Mouse (Mus musculus) inflammation-experienced regulatory T-cells, adult 16 weeks (primary cell): Measurements from ENCODE around the gene Clock. TPM values are rescaled to one million over a fixed set of nuclear protein-coding genes. Genes with fewer than 3 reads are reported as not detected.

ENCODE experiments used
- polyA plus RNA-seq: library from polyadenylated mRNA; unstranded; fragments of 100-300 nt; shearing (Covaris generic); gene quantifications from one replicate; pipeline ENCODE4 v1.2.1, GENCODE M21; 2017

Gene Clock
- 21.4 TPM for polyA plus RNA-seq

DNA sequence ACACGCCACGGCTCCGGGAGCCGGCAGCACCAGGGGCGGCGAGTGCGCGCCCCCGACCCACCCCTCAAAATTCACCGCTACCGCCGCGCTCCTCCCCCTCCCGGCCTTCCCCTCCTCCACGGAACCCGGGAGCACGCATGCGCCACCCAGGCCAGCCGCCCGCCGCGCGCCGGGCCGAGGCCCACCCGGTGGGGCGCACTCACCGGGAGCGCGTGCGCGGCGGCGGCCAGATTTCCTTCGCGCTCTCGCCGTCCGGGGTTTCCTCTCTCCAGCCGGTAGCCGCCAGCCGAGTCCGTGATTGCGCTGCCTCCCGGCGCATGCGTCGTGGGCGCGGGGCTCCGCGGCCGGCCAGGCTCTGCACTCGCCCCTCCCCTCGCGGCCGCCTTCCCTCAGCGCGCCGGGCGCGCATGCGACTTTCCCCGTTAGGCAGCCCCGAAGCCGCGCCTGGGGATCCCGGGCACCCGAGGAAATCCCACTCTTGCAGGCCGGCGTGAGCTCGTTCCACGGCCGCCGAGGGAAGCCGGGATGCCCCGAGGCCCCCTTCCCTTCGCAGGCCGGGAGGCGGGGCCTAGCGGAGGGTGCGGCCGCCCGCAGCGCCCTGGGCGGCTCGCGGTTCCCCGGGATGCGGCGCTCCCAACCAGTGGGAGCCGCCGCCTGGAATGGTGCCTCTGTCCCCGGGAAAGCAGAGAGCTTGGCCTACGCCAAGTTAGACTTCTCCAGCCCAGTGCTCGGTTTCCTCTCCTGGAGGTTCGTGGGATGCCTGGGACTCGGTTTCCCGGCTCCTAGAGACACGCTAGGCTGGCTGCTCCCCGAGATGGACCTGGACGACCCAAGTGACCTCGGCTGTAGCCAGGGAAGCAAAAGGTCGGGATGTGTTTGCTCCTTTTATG is at the start of gene Clock:
TSS of gene Clock (minus strand) at position 341 of the 890 bp plus-strand sequence.

DNA sequence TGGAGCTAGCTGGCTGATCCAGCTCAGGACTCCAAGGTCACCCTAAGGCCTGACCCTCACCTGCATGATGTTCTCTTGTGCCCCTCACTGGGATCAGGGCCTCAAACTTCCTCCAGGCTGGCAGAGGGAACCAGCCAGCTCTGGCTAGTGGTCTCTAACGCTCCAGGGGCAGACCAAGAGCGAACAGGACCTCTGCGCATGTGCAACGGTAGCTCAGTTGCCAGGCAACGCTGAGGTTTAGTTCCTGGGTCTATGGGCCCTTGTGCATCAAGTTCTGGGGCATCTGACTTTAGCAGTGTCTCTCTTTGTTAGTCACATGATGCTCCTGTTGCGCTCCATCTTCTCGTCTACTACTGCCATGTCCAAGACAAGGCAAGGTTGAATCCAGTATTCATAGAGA is 26.4 kb upstream of the Clock start, which contains the start of gene Pdcl2:
TSS of gene Pdcl2 (minus strand) at position 204 of the 400 bp plus-strand sequence.

DNA sequence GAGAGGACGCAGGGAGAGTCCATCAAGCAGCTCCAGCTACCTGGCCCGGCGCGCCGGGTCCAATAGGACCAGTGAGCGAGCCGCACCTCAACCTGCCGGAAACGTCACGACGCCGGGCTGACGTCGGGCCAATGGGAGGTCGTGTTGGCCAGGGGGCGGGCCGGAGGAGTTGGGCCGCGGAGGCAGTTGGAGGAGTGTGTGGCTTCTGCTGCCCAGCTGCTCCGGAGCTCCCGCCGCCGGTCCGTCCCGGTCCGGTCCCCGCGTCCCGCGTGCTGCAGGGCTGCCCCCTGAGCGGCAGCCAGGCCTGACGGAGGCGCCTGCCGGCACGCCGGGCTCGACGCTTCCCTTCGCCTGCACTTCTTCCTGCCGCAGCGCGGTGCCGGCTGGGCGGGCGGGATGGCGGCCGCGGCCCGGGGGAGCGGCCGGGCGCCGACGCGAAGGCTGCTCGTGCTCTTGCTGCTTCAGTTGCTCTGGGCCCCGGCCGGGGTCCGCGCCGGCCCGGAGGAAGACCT is 120.8 kb downstream of the Clock start, which contains the start of gene Tmem165:
TSS of gene Tmem165 (plus strand) at position 131 of the 512 bp plus-strand sequence.

Other genes starting within 250 kb of the Clock start
- gene Srd5a3, start 164.5 kb downstream of the Clock start, polyA plus RNA-seq = 39.7 TPM
- gene Tmem165, start 120.9 kb downstream of the Clock start, polyA plus RNA-seq = 8.0 TPM
- gene Pdcl2, start 26.4 kb upstream of the Clock start, polyA plus RNA-seq = not detected
- gene Nmu, start 59.0 kb upstream of the Clock start, polyA plus RNA-seq = not detected
- gene Gm7271, start 179.2 kb upstream of the Clock start, polyA plus RNA-seq = not detected
- 59.3 TPM for gene Exoc1, start 224.5 kb upstream of the Clock start, polyA plus RNA-seq